Mouse (Mus musculus) kidney, embryonic 16.5 days (tissue): ENCODE data around the gene Aifm2. TPM values are rescaled to one million over a fixed set of nuclear protein-coding genes. Genes with fewer than 3 reads are reported as not detected.

Experiments
- ATAC-seq: fragments of 200-750 bp; cut with Nextera tagmentation; 2 replicates; pipeline ENCODE4 v1.8.0; 2017; ENCODE audit warnings: moderate TSS enrichment; ENCODE audit not compliant: low FRiP score, low TSS enrichment
- H3K27ac ChIP-seq: fragments of 300-500 bp; sonication (generic); 2 replicates; pipeline ENCODE4 v1.5.1; 2014; ENCODE audit warnings: low read length
- H3K27me3 ChIP-seq: fragments of 300-500 bp; sonication (generic); 2 replicates; pipeline ENCODE4 v1.6.1; 2014; ENCODE audit warnings: low read length, control low read depth, mixed read lengths; ENCODE audit not compliant: insufficient read depth
- H3K36me3 ChIP-seq: fragments of 300-500 bp; sonication (generic); 2 replicates; pipeline ENCODE4 v1.6.1; 2014; ENCODE audit warnings: low read length, control low read depth, mixed read lengths; ENCODE audit not compliant: insufficient read depth
- H3K4me1 ChIP-seq: fragments of 300-500 bp; sonication (generic); 2 replicates; pipeline ENCODE4 v1.6.1; 2014; ENCODE audit warnings: low read length, control low read depth, mixed read lengths; ENCODE audit not compliant: insufficient read depth
- H3K4me2 ChIP-seq: fragments of 300-500 bp; sonication (generic); replicated peaks from 2 replicates; pipeline ENCODE4 v1.6.1; 2014; ENCODE audit warnings: low read depth, low read length
- H3K4me3 ChIP-seq: fragments of 300-500 bp; sonication (generic); 2 replicates; pipeline ENCODE4 v1.5.1; 2014; ENCODE audit warnings: mild to moderate bottlenecking, low read length
- H3K9ac ChIP-seq: fragments of 300-500 bp; sonication (generic); replicated peaks from 2 replicates; pipeline ENCODE4 v1.6.1; 2014; ENCODE audit warnings: low read length
- H3K9me3 ChIP-seq: fragments of 300-500 bp; sonication (generic); 2 replicates; pipeline ENCODE4 v1.6.1; 2016; ENCODE audit warnings: low read length, control low read depth
- WGBS: fragments of 180-500 bp; shearing (Covaris S2); extraction: QIAGEN DNeasy Blood & Tissue Kit; methylation state at CpG from one replicate; pipeline ENCODE4 v1.1.7; 2014; 5-methylcytosine and 5-hydroxymethylcytosine counted together
- microRNA-seq: library from miRNA; unstranded; fragments of <30 nt; microRNA quantifications from one replicate; pipeline ENCODE4, GENCODE M21; 2016
- polyA plus RNA-seq: library from polyadenylated mRNA; unstranded; fragments of >200 nt; fragmentation: Nextera tagmentation; extraction: Ambion mirVana; gene quantifications from 2 replicates; pipeline ENCODE4 v1.2.1, GENCODE M21; 2015

Aifm2 gene
- polyA plus RNA-seq, 1 experiment from 2014 or later, result 28.0 TPM

- no peaks in the 10 kb centered on the region for H3K9me3 ChIP-seq
- H3K4me2 ChIP-seq, result peak within 1 kb of the TSS; percentile 54
- no peaks in the 10 kb centered on the region for H3K36me3 ChIP-seq
- peak within 1 kb of the TSS; percentile 94 for H3K4me3 ChIP-seq
- no peaks in the 10 kb centered on the region for H3K27me3 ChIP-seq
- ATAC-seq, result peak; percentile 78
- under 1% methylated on average over 47 of the region's 50 CpGs for WGBS
- peak within 1 kb of the TSS; percentile 99 for H3K9ac ChIP-seq
- H3K27ac ChIP-seq, result peak within 1 kb of the TSS; percentile 93
- H3K4me1 ChIP-seq, result peaks cover 40% of the 10 kb centered on the region
These were observed 68.7 kb downstream of the Aifm2 start, which contains the start of gene H2afy2 for GRCm38 (mm10) chr10:61783621-61784251. Gene H2afy2, minus strand, starts transcription at chr10:61784147.

- Histone ChIP-seq H3K4me1 (peaks cover 40% of the 10 kb centered on the region), H3K4me2 (peak overlapping the region; percentile 54), H3K36me3 (no peaks in the 10 kb centered on the region), H3K9ac (peak overlapping the region; percentile 99), H3K4me3 (peak overlapping the region; percentile 94), H3K27me3 (no peaks in the 10 kb centered on the region), H3K27ac (no peak overlapping the region), H3K9me3 (no peaks in the 10 kb centered on the region)
- ATAC-seq, result no peak
- WGBS, result 17% methylated on average over 10 of the region's 10 CpGs
These were observed 69.4 kb downstream of the Aifm2 start for GRCm38 (mm10) chr10:61784414-61784813.

- Histone ChIP-seq H3K4me3 (no peak overlapping the region), H3K4me1 (peaks cover 28% of the 10 kb centered on the region), H3K4me2 (no peak overlapping the region), H3K9ac (no peak overlapping the region), H3K36me3 (no peaks in the 10 kb centered on the region), H3K27me3 (no peaks in the 10 kb centered on the region), H3K9me3 (no peaks in the 10 kb centered on the region), H3K27ac (no peak overlapping the region)
- 34% methylated on average over 10 of the region's 10 CpGs for WGBS
- no peak for ATAC-seq
These were observed 72.7 kb downstream of the Aifm2 start for GRCm38 (mm10) chr10:61787541-61788313.

GRCm38 (mm10) chr10:61788499-61788898, 73.4 kb downstream of the Aifm2 start:
- Histone ChIP-seq H3K4me1 (peaks cover 28% of the 10 kb centered on the region), H3K36me3 (no peaks in the 10 kb centered on the region), H3K4me2 (no peak overlapping the region), H3K4me3 (no peak overlapping the region), H3K9ac (no peak overlapping the region), H3K27ac (no peak overlapping the region), H3K27me3 (no peaks in the 10 kb centered on the region), H3K9me3 (no peaks in the 10 kb centered on the region)
- ATAC-seq, result no peak
- 89% methylated on average over 5 of the region's 5 CpGs for WGBS

Small RNAs within 50 kb of the gene (microRNA-seq; reads per million reads assigned to microRNA genes)
- not detected for gene Mir5108

Other genes starting within 250 kb of the Aifm2 start
- gene Lrrc20, start 239.5 kb upstream of the Aifm2 start, polyA plus RNA-seq, result 8.4 and 10.5 TPM in 2 replicates
- gene Npffr1, start 119.8 kb upstream of the Aifm2 start, polyA plus RNA-seq, result 0.12 TPM in 2 replicates
- 179 and 180 TPM in 2 replicates for gene Ppa1, start 66.7 kb upstream of the Aifm2 start, polyA plus RNA-seq
- 247 and 260 TPM in 2 replicates for gene Sar1a, start 35.0 kb upstream of the Aifm2 start, polyA plus RNA-seq
- gene Tysnd1, start 19.7 kb upstream of the Aifm2 start, polyA plus RNA-seq, result 31.2 and 37.0 TPM in 2 replicates
- 140 and 155 TPM in 2 replicates for gene H2afy2, start 68.9 kb downstream of the Aifm2 start, polyA plus RNA-seq